Comparison of ENCODE assay signal across 8 mouse cellular contexts in genomic region chr5:144727119-144727518, GRCm38 (mm10). TPM values are rescaled to one million over a fixed set of nuclear protein-coding genes. Genes with fewer than 3 reads are reported as not detected.
A peak's percentile ranks its signal among the peaks of the same experiment; 100 is the strongest.
DNase-seq lines count a peak whose midpoint lies in the region; TF ChIP-seq lines count a peak whose summit lies in the region.

No protein-coding gene starts in this region.

- intact Hi-C loops in gastrocnemius, adult 2 months (cut with DNase I), result no loop called here

- H3K27ac ChIP-seq in gastrocnemius, adult 2 months, result no peak overlapping the region
- no peak overlapping the region for H3K27ac ChIP-seq in layer of hippocampus, adult 2 months

- TF ChIP-seq CTCF in gastrocnemius, adult 2 months (IDR thresholded peaks at IDR 0.05), result peak; percentile 82
- TF ChIP-seq CTCF in layer of hippocampus, adult 2 months (conservative IDR thresholded peaks at IDR 0.05), result peak; percentile 96

- no peak overlapping the region for H3K4me3 ChIP-seq in gastrocnemius, adult 2 months
- H3K4me3 ChIP-seq in layer of hippocampus, adult 2 months, result no peak overlapping the region

- peak; percentile 50 for DNase-seq in A20 (ENCODE audit: low read depth, low spot score)
- DNase-seq in NIH3T3 (ENCODE audit: low read depth), result peak; percentile 74
- peak; percentile 93 to 97 for DNase-seq in cerebellum, postnatal 14 days
- DNase-seq in gastrocnemius, adult 2 months, result peak; percentile 56
- DNase-seq in layer of hippocampus, adult 2 months (ENCODE audit: low spot score in 2 of 2), result peak; percentile 65 to 85
- DNase-seq in lung, postnatal 36 days, result peak; percentile 72
- DNase-seq in right cerebral cortex, adult 18-20 months, result peak; percentile 73
- DNase-seq in urinary bladder, postnatal 4 days (ENCODE audit: low spot score in 2 of 2), result peak; percentile 52 to 85

RNA-seq across cellular contexts. Expression of gene Tmem130, which starts 34.5 kb away (rescaled TPM):
- total RNA-seq in gastrocnemius, adult 2 months (2021), result not detected
- 100 to 1,000 TPM; 126 to 132 TPM for total RNA-seq in layer of hippocampus, adult 2 months (2021)

RNA-seq across cellular contexts. Expression of gene Trrap, which starts 40.4 kb away (rescaled TPM):
- 10 to 100 TPM; 24.0 to 28.5 TPM for total RNA-seq in gastrocnemius, adult 2 months (2021)
- 100 to 1,000 TPM; 175 to 189 TPM for total RNA-seq in layer of hippocampus, adult 2 months (2021)

Comparison
In these comparisons a context has a peak if more than half of its experiments do, and no peak if none do; other contexts are left out.
1. RNA of gene Tmem130, which starts 34.5 kb away (total RNA-seq): 126 to 132 TPM in layer of hippocampus, adult 2 months; not detected in gastrocnemius, adult 2 months; every median in the first group is over 100 times any median in the second.
2. RNA of gene Trrap, which starts 40.4 kb away (total RNA-seq): 175 to 189 TPM in layer of hippocampus, adult 2 months; 24.0 to 28.5 TPM in gastrocnemius, adult 2 months; every median in the first group is over 4 times any median in the second.
3. Peak in every context shown above with its lines, with median percentiles within 50 percentile points of each other: DNase-seq.